Mouse (Mus musculus) midbrain, embryonic 16.5 days (tissue): ENCODE measurements around the gene Ppp3ca. TPM values are rescaled to one million over a fixed set of nuclear protein-coding genes. Genes with fewer than 3 reads are reported as not detected.

Experiments
- ATAC-seq: fragments of 200-750 bp; cut with Nextera tagmentation; 2 replicates; pipeline ENCODE4 v1.8.0; 2017; ENCODE audit warnings: moderate TSS enrichment
- H3K27ac ChIP-seq: fragments of 300-500 bp; sonication (generic); 2 replicates; pipeline ENCODE4 v1.5.1; 2014; ENCODE audit warnings: mild to moderate bottlenecking, low read length, mixed read lengths
- H3K27me3 ChIP-seq: fragments of 300-500 bp; sonication (generic); 2 replicates; pipeline ENCODE4 v1.6.1; 2014; ENCODE audit warnings: low read depth, low read length, mixed read lengths; ENCODE audit not compliant: control insufficient read depth, insufficient read depth
- H3K36me3 ChIP-seq: fragments of 300-500 bp; sonication (generic); 2 replicates; pipeline ENCODE4 v1.6.1; 2014; ENCODE audit warnings: mild to moderate bottlenecking, low read length, moderate library complexity, mixed read lengths; ENCODE audit not compliant: control insufficient read depth, insufficient read depth
- H3K4me1 ChIP-seq: fragments of 300-500 bp; sonication (generic); 2 replicates; pipeline ENCODE4 v1.6.1; 2014; ENCODE audit warnings: mild to moderate bottlenecking, low read length, mixed read lengths; ENCODE audit not compliant: control insufficient read depth, insufficient read depth
- H3K4me2 ChIP-seq: fragments of 300-500 bp; sonication (generic); 2 replicates; pipeline ENCODE4 v1.6.1; 2014; ENCODE audit warnings: mild to moderate bottlenecking, low read length, mixed read lengths
- H3K4me3 ChIP-seq: fragments of 300-500 bp; sonication (generic); 2 replicates; pipeline ENCODE4 v1.5.1; 2014; ENCODE audit warnings: low read depth, mild to moderate bottlenecking, low read length, moderate library complexity, mixed read lengths
- H3K9ac ChIP-seq: fragments of 300-500 bp; sonication (generic); 2 replicates; pipeline ENCODE4 v1.6.1; 2014; ENCODE audit warnings: low read depth, low read length, mixed read lengths
- H3K9me3 ChIP-seq: fragments of 300-500 bp; sonication (generic); replicated peaks from 2 replicates; pipeline ENCODE4 v1.6.1; 2014; ENCODE audit warnings: mild to moderate bottlenecking, low read length, mixed read lengths; ENCODE audit not compliant: control insufficient read depth, poor library complexity, severe bottlenecking
- WGBS: fragments of 180-500 bp; shearing (Covaris S2); extraction: QIAGEN DNeasy Blood & Tissue Kit; methylation state at CpG from one replicate; pipeline ENCODE4 v1.1.7; 2014; 5-methylcytosine and 5-hydroxymethylcytosine counted together
- polyA plus RNA-seq: library from polyadenylated mRNA; unstranded; fragments of >200 nt; fragmentation: Nextera tagmentation; extraction: Ambion mirVana; gene quantifications from 2 replicates; pipeline ENCODE4 v1.2.1, GENCODE M21; 2015

Gene Ppp3ca
- polyA plus RNA-seq, 1 experiment from 2014 or later, result 146 TPM

DNA sequence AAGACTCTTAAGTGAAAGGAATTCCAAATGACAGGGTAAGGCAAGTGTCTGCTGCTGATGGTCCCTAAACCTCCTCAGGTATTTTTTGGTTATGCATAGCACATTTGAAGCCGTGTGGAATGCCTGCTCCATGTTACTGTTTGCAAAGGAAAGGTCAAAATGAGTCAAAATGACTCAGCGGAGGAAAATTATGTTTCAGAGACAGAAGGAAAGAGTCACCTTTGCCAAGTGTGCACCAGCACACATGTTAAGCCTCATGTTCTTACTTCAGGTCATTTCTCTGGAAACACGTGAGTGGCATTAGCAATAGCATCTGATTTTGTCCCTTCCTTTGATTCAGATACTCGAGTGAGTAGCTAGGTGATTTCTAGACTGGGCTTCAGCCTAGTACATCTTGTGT is 186.1 kb downstream of the Ppp3ca start:
- H3K9ac ChIP-seq, result no peak overlapping the region
- H3K9me3 ChIP-seq, result no peaks in the 10 kb centered on the region
- WGBS, result 88% methylated on average over 4 of the region's 4 CpGs
- no peak overlapping the region for H3K4me2 ChIP-seq
- ATAC-seq, result no peak
- no peak overlapping the region for H3K4me3 ChIP-seq
- no peaks in the 10 kb centered on the region for H3K27me3 ChIP-seq
- no peaks in the 10 kb centered on the region for H3K36me3 ChIP-seq
- H3K27ac ChIP-seq, result no peak overlapping the region
- no peaks in the 10 kb centered on the region for H3K4me1 ChIP-seq

DNA sequence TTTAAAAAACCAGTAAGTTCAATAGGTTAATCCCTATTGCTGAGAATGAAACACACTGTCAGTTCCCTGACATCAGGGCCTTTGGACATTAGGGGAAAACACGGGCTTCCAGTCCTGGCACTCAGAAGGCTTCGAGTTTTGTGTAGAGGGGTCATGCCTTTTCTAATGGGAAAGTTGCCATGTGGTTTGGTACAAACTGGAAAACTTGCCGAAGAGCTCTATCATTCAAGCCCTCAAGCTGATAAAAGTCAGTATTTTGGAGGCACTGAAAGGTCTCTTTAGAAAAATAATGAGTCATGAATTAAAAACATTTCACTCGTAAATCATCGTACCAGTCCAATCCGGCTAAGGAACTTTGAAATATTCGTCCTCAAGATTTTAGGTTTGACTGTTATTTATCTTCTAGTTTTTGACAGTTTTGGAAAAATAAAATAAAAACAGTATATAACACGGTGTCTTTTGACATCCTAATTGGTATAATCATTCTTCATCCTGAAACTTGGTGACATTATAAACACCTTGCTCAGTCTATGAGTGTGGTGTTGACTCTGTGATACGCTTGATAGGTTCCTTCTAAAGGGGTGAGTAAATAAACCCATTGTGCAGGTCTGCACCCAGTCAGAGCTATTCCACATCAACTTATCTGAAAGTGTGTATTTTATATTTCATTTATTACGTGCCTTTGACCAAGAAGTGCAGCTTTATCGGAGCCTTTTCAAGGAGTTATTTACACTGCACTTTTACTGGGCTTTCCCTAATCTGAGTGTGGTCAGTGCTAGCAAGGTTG is 192.3 kb downstream of the Ppp3ca start:
- 90% methylated on average over 11 of the region's 11 CpGs for WGBS
- ATAC-seq, result 0 out of 2 replicates have a peak, but pooled peaks have one; percentile 48

DNA sequence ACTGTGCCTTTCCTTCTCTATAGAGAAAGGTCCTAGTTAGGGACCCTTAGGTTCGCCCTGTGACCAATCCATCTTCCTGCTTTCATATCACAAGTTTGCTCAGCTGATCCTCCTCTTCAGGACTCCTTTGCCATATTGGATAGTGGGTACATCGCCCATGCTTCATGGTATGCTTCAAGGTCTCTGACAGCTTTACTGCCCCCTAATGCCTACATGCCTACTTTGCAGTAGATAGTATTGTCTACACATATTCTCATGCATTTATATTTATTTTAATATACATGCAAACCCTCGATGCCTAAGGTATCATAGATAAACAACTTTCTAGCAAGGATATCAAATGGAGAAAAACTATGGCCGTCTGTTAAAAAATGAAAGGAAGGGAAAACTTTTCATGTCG is 193.2 kb downstream of the Ppp3ca start:
- WGBS, result 97% methylated on average over 5 of the region's 5 CpGs
- no peak for ATAC-seq
- H3K4me1 ChIP-seq, result no peaks in the 10 kb centered on the region; the same call in 1 of the 2 replicates
- H3K4me2 ChIP-seq, result no peak overlapping the region
- H3K9ac ChIP-seq, result no peak overlapping the region
- no peaks in the 10 kb centered on the region for H3K27me3 ChIP-seq
- H3K27ac ChIP-seq, result no peak overlapping the region
- H3K36me3 ChIP-seq, result no peaks in the 10 kb centered on the region
- H3K4me3 ChIP-seq, result no peak overlapping the region
- no peaks in the 10 kb centered on the region for H3K9me3 ChIP-seq

More for the DNA sequence above, 192.3 kb downstream of the Ppp3ca start:
- no peak overlapping the region for H3K4me2 ChIP-seq
- no peak overlapping the region for H3K9ac ChIP-seq
- H3K27me3 ChIP-seq, result no peaks in the 10 kb centered on the region
- H3K36me3 ChIP-seq, result no peaks in the 10 kb centered on the region
- no peaks in the 10 kb centered on the region; the same call in 1 of the 2 replicates for H3K4me1 ChIP-seq
- no peaks in the 10 kb centered on the region for H3K9me3 ChIP-seq
- H3K27ac ChIP-seq, result no peak overlapping the region
- H3K4me3 ChIP-seq, result no peak overlapping the region

DNA sequence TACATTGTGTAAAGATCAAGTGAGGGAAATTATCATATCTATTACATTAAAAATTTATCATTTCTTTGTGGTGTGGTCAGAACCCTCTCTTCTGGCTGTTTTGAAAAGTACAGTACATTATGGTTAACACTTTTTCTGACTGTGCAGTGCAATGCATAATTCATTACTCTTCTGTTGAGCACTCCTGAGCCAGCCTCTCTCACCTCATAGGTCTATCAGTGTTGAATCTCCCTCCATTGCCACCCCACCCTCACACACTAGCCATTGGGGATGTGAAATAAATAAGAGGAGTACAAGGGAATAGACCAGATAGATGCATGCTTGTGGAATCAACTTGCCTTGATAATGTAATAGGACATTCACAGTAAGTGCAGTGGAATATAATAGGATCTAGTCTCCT is 194.4 kb downstream of the Ppp3ca start:
- H3K36me3 ChIP-seq, result no peaks in the 10 kb centered on the region
- H3K27ac ChIP-seq, result no peak overlapping the region
- no peak overlapping the region for H3K4me2 ChIP-seq
- no peak overlapping the region for H3K9ac ChIP-seq
- H3K4me1 ChIP-seq, result no peaks in the 10 kb centered on the region; the same call in 1 of the 2 replicates
- H3K4me3 ChIP-seq, result no peak overlapping the region
- H3K9me3 ChIP-seq, result no peaks in the 10 kb centered on the region
- 0 out of 2 replicates have a peak, but pooled peaks have one; percentile 56 for ATAC-seq
- no peaks in the 10 kb centered on the region for H3K27me3 ChIP-seq

DNA sequence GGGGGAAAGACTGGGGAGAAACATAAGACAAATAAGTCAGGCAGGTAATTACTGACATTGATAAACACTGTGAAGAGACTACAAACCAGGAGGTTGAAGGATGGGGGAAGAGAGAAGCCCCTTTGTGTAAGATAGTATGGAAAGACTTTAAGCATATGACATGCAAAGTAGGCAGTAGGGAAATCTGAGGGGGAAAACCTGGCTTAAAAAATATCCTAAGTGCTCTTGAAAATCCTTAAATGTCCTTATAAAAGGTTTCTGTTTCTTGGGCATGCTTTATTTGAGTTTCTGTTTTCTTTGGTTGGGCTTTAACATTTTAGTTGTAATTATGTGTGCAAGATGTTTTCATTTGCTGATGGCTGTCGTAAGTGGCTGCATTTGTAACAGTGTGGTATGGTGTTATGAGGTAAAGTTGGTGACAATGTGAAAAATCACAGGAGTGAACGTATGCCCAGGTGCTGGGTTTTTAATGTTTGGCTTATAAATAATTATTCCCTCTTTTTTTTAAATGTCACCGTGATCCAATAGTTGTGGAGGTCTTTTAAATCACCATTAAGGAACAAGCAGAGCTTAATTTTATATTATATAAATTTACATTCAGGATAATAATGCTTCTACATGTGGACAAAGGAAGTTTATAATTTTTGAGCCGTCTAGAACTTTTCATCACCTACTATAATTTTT is 195.4 kb downstream of the Ppp3ca start:
- Histone ChIP-seq H3K27ac (peak overlapping the region; percentile 17; the same call in 1 of the 2 replicates), H3K9me3 (no peaks in the 10 kb centered on the region), H3K4me3 (no peak overlapping the region), H3K27me3 (no peaks in the 10 kb centered on the region), H3K9ac (no peak overlapping the region), H3K4me1 (no peaks in the 10 kb centered on the region; the same call in 1 of the 2 replicates), H3K4me2 (no peak overlapping the region), H3K36me3 (no peaks in the 10 kb centered on the region)
- no peak for ATAC-seq
- 93% methylated on average over 4 of the region's 4 CpGs for WGBS

DNA sequence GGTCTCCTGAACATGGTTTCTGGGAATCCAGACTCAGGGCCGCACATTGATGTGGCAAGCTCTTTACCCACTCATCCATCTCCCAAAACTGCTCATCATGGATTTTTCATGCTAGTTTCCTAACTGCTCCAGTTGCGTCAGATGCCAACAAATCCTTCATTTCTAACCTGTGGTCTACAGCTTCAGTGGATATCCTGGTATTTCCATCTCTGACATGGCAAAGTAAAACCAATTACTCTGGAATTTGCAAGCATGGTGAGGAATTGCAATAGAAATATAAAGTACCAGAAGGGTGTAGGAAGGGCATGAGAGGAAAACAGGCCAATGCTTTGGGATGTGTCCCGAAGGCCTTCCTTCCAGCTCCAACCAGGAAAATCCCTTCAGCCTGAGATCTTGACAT is 196.2 kb downstream of the Ppp3ca start:
- 98% methylated on average over 3 of the region's 3 CpGs for WGBS
- Histone ChIP-seq H3K9me3 (no peaks in the 10 kb centered on the region), H3K27me3 (no peaks in the 10 kb centered on the region), H3K4me3 (no peak overlapping the region), H3K27ac (no peak overlapping the region), H3K9ac (no peak overlapping the region), H3K36me3 (no peaks in the 10 kb centered on the region), H3K4me1 (peaks cover 2% of the 10 kb centered on the region; the same call in 1 of the 2 replicates), H3K4me2 (no peak overlapping the region)
- ATAC-seq, result no peak

DNA sequence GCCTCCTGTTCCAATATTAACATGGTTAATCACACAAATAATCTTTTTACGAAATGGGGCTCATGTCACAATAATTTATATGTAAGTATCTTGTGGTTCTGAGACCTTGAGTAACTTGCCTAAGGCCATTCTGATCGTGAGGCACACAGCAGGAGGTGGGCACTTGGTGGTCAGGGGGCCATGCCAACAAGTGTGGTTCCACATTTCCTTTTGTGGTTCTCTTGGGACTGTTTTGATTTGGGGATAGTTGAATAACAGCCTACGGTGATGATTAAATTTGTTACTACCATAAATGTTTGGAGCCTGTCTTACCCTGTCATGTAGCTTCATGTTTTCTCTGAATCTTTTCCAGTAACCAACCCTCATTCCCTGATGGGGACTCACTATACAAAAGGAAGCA is 196.6 kb downstream of the Ppp3ca start:
- WGBS, result 86% methylated on average over 3 of the region's 3 CpGs
- Histone ChIP-seq H3K4me1 (peaks cover 5% of the 10 kb centered on the region; the same call in 1 of the 2 replicates), H3K4me2 (no peak overlapping the region), H3K27me3 (no peaks in the 10 kb centered on the region), H3K27ac (no peak overlapping the region), H3K4me3 (no peak overlapping the region), H3K9me3 (no peaks in the 10 kb centered on the region), H3K36me3 (no peaks in the 10 kb centered on the region), H3K9ac (no peak overlapping the region)
- no peak for ATAC-seq

DNA sequence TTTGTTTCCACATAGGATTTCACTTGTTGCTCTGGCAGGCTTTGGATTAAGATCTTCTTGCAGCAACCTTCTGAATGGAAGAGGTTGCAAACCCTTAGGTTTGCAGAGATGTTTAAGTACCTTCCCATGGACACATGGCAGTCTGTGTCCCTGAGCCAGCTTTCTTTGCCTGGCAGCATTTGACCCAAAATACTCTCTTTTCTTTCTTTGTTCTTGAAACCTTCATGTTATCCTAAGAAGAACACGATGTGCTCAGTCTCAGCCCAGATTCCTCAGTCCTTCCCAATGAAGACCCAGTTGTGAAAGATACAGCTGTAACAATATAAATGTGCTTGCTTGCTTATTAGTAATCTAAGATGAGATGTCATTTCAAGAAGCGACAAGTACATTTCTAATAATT is 197.4 kb downstream of the Ppp3ca start:
- H3K4me3 ChIP-seq, result no peak overlapping the region
- no peaks in the 10 kb centered on the region for H3K9me3 ChIP-seq
- no peaks in the 10 kb centered on the region for H3K36me3 ChIP-seq
- no peak overlapping the region for H3K27ac ChIP-seq
- no peak for ATAC-seq
- H3K4me1 ChIP-seq, result peaks cover 5% of the 10 kb centered on the region; the same call in 1 of the 2 replicates
- H3K27me3 ChIP-seq, result no peaks in the 10 kb centered on the region
- no peak overlapping the region for H3K4me2 ChIP-seq
- H3K9ac ChIP-seq, result no peak overlapping the region
- 95% methylated on average over 2 of the region's 2 CpGs for WGBS
